Mouse (Mus musculus) heart, postnatal 0 days (tissue): Measurements from ENCODE around the gene Ankle1. TPM values are rescaled to one million over a fixed set of nuclear protein-coding genes. Genes with fewer than 3 reads are reported as not detected.

Experiments used
- ATAC-seq: fragments of 200-750 bp; cut with Nextera tagmentation; 2 replicates; pipeline ENCODE4 v1.8.0; 2017; ENCODE audit warnings: low read depth, moderate number of reproducible peaks, moderate library complexity; ENCODE audit not compliant: insufficient read depth
- DNase-seq: peaks from one replicate; pipeline ENCODE4 v3.0.0-alpha.2; 2016; ENCODE audit warnings: low spot score
- H3K27ac ChIP-seq: fragments of 300-500 bp; sonication (generic); 2 replicates; pipeline ENCODE4 v1.5.1; 2014; ENCODE audit warnings: low read depth, mild to moderate bottlenecking
- H3K27me3 ChIP-seq: fragments of 300-500 bp; sonication (generic); 2 replicates; pipeline ENCODE4 v1.6.1; 2014; ENCODE audit warnings: low read length, mixed read lengths; ENCODE audit not compliant: control insufficient read depth, insufficient read depth
- H3K36me3 ChIP-seq: fragments of 300-500 bp; sonication (generic); replicated peaks from 2 replicates; pipeline ENCODE4 v1.6.1; 2014; ENCODE audit warnings: low read length, mixed read lengths; ENCODE audit not compliant: control insufficient read depth, insufficient read depth
- H3K4me1 ChIP-seq: fragments of 300-500 bp; sonication (generic); 2 replicates; pipeline ENCODE4 v1.6.1; 2014; ENCODE audit warnings: antibody characterized with exemption; ENCODE audit not compliant: control insufficient read depth, insufficient read depth
- H3K4me2 ChIP-seq: fragments of 300-500 bp; sonication (generic); 2 replicates; pipeline ENCODE4 v1.6.1; 2014; ENCODE audit warnings: low read depth, mild to moderate bottlenecking, low read length, moderate library complexity
- H3K4me3 ChIP-seq: fragments of 300-500 bp; sonication (generic); 2 replicates; pipeline ENCODE4 v1.5.1; 2014; ENCODE audit warnings: low read depth, low read length
- H3K9ac ChIP-seq: fragments of 300-500 bp; sonication (generic); replicated peaks from 2 replicates; pipeline ENCODE4 v1.6.1; 2014; ENCODE audit warnings: low read depth, low read length, mixed read lengths
- H3K9me3 ChIP-seq: fragments of 300-500 bp; sonication (generic); replicated peaks from 2 replicates; pipeline ENCODE4 v1.6.1; 2016; ENCODE audit warnings: low read length; ENCODE audit not compliant: control insufficient read depth
- CTCF ChIP-seq: IDR thresholded peaks from 2 replicates; pipeline ENCODE4 v1.5.1; 2016; ENCODE audit warnings: antibody characterized with exemption, control low read depth, low read depth
- EP300 ChIP-seq: IDR thresholded peaks from 2 replicates; pipeline ENCODE4 v1.6.1; 2016; ENCODE audit warnings: antibody characterized with exemption, low read depth
- WGBS: fragments of 180-500 bp; shearing (Covaris S2); extraction: QIAGEN DNeasy Blood & Tissue Kit; methylation state at CpG from one replicate; pipeline ENCODE4 v1.1.7; 2014; 5-methylcytosine and 5-hydroxymethylcytosine counted together
- polyA plus RNA-seq: library from polyadenylated mRNA; unstranded; fragments of >200 nt; fragmentation: Nextera tagmentation; extraction: Ambion mirVana; gene quantifications from 2 replicates; pipeline ENCODE4 v1.2.1, GENCODE M21; 2015
- total RNA-seq: library from RNA; depleted of rRNA; stranded (reverse); fragments of >200 nt; gene quantifications from 2 replicates; pipeline ENCODE4 v1.2.3, GENCODE M21; 2014; ENCODE audit warnings: low replicate concordance

Gene Ankle1
- total and polyA plus RNA-seq, 2 experiments from 2014 or later, result 5.4 to 12.1 TPM

DNA sequence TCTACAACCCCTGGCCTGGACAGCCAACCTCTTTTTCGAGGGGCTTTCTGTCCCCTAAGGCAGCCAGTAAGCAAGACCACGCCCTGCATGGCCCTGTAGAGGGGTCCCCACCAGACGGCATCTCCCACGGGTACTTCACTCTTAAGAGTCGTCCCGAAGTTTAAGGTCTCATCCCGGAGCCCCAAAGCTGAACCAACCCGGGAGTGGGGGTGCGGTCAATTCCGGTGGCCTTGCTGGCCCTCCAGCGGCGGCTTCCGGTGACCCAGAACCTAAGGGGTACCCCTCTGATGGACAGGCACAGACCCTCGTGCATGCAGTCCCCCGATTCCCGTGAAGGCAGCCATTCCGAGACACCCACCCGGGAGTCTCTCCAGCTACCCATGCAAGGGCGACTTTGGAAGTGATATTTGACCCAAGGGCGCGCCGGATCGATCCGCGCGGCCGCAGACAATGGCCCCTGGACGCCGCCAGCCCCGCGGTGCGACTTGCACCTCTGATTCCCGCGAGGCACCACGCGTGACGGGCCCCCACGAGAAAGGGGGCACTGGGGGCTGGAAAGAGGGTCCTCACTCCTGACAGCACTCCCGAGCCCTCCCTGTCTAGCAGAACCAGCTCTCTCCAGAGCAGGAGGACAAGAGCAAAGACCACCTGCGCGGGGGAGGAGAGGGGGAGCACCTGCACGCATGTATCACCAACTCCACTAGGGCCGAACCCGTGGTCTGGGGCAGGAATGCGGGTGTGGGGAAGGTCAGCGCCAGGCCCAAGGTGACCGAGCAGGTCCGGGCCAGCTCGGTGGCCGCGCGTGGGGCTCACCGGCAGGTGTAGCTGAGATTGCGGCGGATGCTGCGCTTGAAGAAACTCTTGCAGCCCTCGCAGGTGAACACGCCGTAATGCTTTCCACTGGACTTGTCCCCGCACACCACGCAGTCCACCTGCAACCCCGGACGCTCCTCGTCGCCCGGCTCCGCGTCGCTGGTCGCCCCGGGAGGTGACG is 25.3 kb upstream of the Ankle1 start:
- WGBS, result 2% methylated on average over 72 of the region's 72 CpGs
- TF ChIP-seq EP300 (no peak), CTCF (no peak)
- Histone ChIP-seq H3K4me1 (peaks cover 29% of the 10 kb centered on the region), H3K36me3 (peaks cover 14% of the 10 kb centered on the region), H3K27me3 (no peaks in the 10 kb centered on the region), H3K9me3 (no peaks in the 10 kb centered on the region), H3K4me3 (peak overlapping the region; percentile 93), H3K4me2 (peak overlapping the region; percentile 100), H3K9ac (peak overlapping the region; percentile 80), H3K27ac (peak overlapping the region; percentile 90)
- ATAC-seq, result no peak
- DNase-seq, result no peak

DNA sequence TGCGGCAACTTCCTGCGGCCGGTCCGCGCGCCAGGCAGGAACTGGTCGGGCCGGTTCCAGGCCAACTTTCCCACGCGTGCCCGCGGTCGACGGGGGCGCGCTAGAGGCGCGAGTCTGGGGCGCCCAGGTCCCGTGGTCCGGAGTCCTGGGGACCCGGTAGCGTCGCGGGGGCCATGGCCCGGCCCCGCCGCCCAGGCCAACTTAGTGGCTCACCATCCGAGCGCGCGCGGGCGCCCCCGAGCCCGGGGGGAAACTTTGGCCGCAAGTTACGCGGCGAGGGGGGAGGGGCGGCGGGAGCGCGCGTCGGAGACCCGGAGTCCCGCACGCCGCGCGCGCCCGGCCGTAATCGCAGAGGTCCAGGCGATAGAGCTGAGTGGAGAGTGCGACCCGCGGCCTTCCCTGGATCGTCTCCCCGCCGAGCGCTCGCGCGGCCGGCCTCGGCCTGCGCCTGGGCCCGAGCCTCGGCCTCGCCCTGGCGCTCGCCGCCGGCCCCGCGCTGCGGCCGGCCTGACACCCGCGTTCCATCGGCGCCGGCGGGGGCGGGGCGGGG is 24.3 kb upstream of the Ankle1 start, which contains the start of gene Nr2f6:
Nr2f6 (minus strand) TSS at position 540 of the 550 bp plus-strand sequence.
- H3K9me3 ChIP-seq, result no peaks in the 10 kb centered on the region
- no peaks in the 10 kb centered on the region for H3K27me3 ChIP-seq
- peak; percentile 54 for ATAC-seq
- H3K27ac ChIP-seq, result peak within 1 kb of the TSS; percentile 90
- H3K4me1 ChIP-seq, result peaks cover 19% of the 10 kb centered on the region
- H3K4me2 ChIP-seq, result peak within 1 kb of the TSS; percentile 100
- peak within 1 kb of the TSS; percentile 93 for H3K4me3 ChIP-seq
- no peak for DNase-seq
- peaks cover 9% of the 10 kb centered on the region; the same call in 1 of the 2 replicates for H3K36me3 ChIP-seq
- WGBS, result under 1% methylated on average over 57 of the region's 89 CpGs
- TF ChIP-seq CTCF, result no peak
- 0 out of 2 replicates have a peak, but pooled peaks have one; percentile 14 for TF ChIP-seq EP300
- peak within 1 kb of the TSS; percentile 80 for H3K9ac ChIP-seq

DNA sequence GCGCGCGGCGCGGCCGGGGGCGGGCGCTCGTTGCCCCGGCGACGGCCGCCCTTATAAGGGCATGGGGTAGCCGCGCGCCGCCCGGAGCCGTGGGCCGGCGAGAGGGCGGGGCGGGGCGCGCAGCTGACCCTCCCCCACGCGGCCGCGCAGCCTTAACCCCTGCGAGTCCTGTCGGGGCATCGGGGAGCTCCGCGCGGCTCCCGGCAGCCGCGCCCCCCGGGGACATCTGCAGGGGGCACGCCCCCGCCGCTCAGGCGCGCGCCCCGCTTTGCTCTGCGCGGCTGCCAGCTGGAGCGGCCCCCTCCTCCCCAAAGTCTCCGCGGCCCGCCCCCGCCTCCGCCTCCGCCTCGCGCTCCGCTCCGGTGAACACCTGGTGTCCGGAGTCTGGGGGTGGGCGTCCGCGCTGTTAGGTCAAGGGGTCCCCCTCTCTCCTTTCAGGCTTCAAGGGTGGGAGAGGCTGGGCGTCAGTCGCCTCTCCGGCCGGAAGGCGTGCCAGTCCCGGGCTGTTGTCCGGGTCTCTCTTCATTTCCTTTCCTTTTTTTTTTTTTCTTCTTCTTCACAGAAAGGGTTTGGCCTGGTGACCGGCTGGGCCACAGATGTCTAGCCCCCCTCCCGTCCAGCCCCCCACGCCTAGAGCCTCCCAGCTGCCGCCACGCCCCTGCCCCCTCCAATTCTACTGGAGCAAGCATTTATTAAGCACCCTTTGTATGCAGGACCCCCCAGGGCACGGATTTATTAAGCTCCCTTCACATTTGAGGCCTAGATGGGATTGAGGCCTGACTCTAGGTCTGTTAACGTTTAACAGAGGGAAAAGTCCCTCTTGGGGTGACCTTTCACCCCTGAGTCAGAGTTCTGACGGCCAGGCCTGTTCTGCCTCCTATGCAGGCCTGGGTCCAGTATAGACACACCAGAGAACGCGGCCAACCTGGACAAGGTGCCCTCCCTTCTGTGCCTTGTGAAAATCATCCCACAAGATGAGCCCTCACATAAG is 23.5 kb upstream of the Ankle1 start:
- WGBS, result 6% methylated on average over 43 of the region's 80 CpGs
- H3K9me3 ChIP-seq, result no peaks in the 10 kb centered on the region
- H3K27ac ChIP-seq, result peak overlapping the region; percentile 90
- DNase-seq (peak; percentile 80), ATAC-seq (peak; percentile 91)
- peak overlapping the region; percentile 80 for H3K9ac ChIP-seq
- H3K4me2 ChIP-seq, result peak overlapping the region; percentile 100
- H3K4me1 ChIP-seq, result peaks cover 15% of the 10 kb centered on the region
- TF ChIP-seq EP300 (no peak; the same call in 1 of the 2 replicates), CTCF (no peak)
- H3K36me3 ChIP-seq, result peaks cover 9% of the 10 kb centered on the region; the same call in 1 of the 2 replicates
- H3K4me3 ChIP-seq, result peak overlapping the region; percentile 93
- no peaks in the 10 kb centered on the region for H3K27me3 ChIP-seq

- no peak overlapping the region for H3K27ac ChIP-seq
- no peaks in the 10 kb centered on the region for H3K27me3 ChIP-seq
- no peak overlapping the region for H3K9ac ChIP-seq
Observed at GRCm38 (mm10) chr8:71383396-71383795, 22.4 kb upstream of the Ankle1 start.

More at GRCm38 (mm10) chr8:71383396-71383795, 22.4 kb upstream of the Ankle1 start:
- no peak overlapping the region for H3K4me2 ChIP-seq
- DNase-seq, result no peak
- no peak for ATAC-seq
- no peaks in the 10 kb centered on the region for H3K9me3 ChIP-seq
- no peak for TF ChIP-seq CTCF
- TF ChIP-seq EP300, result no peak
- peaks cover 15% of the 10 kb centered on the region for H3K4me1 ChIP-seq
- peaks cover under 1% of the 10 kb centered on the region; the same call in 1 of the 2 replicates for H3K36me3 ChIP-seq
- 51% methylated on average over 12 of the region's 12 CpGs for WGBS
- H3K4me3 ChIP-seq, result no peak overlapping the region
